Mouse (Mus musculus): Measurements from ENCODE around the gene Hhat. TPM values are rescaled to one million over a fixed set of nuclear protein-coding genes. Genes with fewer than 3 reads are reported as not detected.

The Hhat gene
- polyA plus RNA-seq, 1 experiment = not detected

DNA sequence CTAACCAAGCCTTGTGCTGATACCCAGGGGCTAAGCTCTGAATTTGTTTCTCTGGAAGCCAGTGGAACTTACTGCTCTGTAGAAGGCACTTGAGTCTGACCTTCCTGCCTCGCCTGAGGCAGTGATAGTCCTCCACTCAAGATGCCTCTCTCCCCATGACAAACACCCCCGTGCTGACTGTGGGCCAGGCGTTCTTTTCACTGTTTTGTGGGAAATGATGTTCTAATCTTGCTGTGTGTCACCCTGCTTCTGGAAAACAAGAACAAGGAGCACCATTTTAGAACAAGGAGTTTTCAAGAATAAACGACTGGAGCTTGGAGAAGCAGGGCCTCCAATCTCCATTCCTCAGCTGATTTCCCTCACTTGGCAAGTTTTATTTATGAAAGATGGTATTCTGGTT, 307.3 kb downstream of the Hhat start:
- Histone ChIP-seq H3K27ac (ENCODE audit: insufficient read depth, low read depth, low read length) (no peak overlapping the region), H3K4me3 (ENCODE audit: insufficient read depth, low read depth, low read length) (no peak overlapping the region), H3K4me1 (ENCODE audit: control insufficient read depth, insufficient read depth, low read length) (no peaks in the 10 kb centered on the region)
- TF ChIP-seq POLR2A (IDR thresholded peaks at IDR 0.05; ENCODE audit: insufficient read depth, low read depth, low read length) (no peak), CTCF (IDR thresholded peaks at IDR 0.05; ENCODE audit: insufficient read depth, low read depth, low read length) (no peak)
- WGBS = 54% methylated on average over 4 of the region's 4 CpGs

DNA sequence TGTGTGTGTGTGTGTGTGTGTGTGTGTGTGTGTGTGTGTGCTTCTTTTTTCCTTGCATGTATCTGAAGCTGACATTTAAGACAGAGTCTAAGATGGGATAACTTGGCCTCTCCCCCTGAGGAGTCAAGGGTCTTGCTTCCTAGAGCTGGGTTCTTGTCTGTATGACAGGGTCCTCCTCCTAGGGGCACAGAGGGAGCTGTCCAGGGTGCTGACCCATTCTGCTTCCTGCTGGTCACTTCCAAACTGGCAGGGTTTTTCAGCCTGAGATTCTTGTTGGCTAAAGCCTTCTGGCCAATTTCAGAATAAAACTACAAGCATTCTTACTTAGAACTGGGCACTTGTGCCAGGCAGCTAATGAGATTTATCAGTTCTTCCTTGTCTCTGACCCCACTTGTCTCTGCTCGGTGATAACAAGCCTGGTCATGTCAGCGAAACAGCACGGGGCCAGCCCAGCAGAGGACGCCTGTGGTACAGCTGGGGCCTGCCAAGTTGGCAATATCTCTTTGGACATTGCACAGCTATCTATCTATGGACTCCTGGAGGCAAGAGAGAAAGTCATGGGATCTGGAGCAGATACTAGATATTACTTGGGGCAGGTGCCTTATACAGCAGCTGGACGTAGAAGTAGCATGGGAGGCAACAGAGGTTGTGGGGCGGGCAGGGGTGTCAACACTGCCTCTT, 313.4 kb downstream of the Hhat start:
- WGBS = 83% methylated on average over 6 of the region's 6 CpGs
- H3K4me3 ChIP-seq (ENCODE audit: insufficient read depth, low read depth, low read length) = no peak overlapping the region
- peaks cover 2% of the 10 kb centered on the region; the same call in 1 of the 2 replicates for H3K4me1 ChIP-seq (ENCODE audit: control insufficient read depth, insufficient read depth, low read length)
- H3K27ac ChIP-seq (ENCODE audit: insufficient read depth, low read depth, low read length) = no peak overlapping the region
- TF ChIP-seq POLR2A (IDR thresholded peaks at IDR 0.05; ENCODE audit: insufficient read depth, low read depth, low read length) (no peak), CTCF (IDR thresholded peaks at IDR 0.05; ENCODE audit: insufficient read depth, low read depth, low read length) (no peak)

DNA sequence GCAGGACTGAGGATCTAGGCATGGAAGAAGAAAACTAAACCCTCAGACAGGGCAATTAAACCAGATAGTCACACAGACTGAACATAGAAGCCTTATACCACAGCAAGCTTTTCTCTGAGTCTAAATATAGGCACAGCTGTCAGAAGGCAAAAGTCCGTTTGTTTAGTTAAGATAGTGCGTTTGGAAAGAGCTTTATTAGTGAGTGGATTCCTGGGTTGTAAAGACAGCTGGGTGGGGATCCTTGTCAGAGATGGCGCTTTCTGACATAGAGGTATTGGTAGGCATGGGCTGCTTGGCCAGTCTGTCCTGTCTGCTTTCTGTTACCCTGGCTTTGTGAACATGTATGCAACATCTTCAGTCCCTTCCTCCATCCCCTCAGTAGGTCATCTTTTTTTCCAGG, 314.0 kb downstream of the Hhat start:
- H3K27ac ChIP-seq (ENCODE audit: insufficient read depth, low read depth, low read length) = no peak overlapping the region
- TF ChIP-seq POLR2A (IDR thresholded peaks at IDR 0.05; ENCODE audit: insufficient read depth, low read depth, low read length) (no peak), CTCF (IDR thresholded peaks at IDR 0.05; ENCODE audit: insufficient read depth, low read depth, low read length) (no peak)
- WGBS = 36% methylated on average over 3 of the region's 3 CpGs
- H3K4me3 ChIP-seq (ENCODE audit: insufficient read depth, low read depth, low read length) = no peak overlapping the region
- peaks cover 2% of the 10 kb centered on the region; the same call in 1 of the 2 replicates for H3K4me1 ChIP-seq (ENCODE audit: control insufficient read depth, insufficient read depth, low read length)

DNA sequence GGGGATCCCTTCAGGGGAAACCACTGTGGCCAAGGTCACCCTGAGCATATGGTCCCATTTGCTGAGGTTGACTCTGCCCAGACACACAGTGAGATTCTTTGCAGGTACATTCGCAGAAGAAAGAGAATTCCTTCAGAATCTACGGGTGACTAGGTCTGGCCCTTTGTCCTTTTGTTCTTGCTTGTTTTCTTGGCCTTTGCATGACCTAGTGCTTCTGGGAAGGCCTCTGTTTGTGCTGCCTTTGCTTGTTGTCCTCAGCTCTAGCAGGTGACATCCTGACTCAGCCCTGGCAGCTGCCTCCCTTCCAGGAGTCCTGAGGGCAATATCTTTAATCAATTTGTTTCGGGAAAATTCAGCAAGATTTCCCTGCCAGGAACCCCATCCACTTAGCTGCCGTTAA, 316.0 kb downstream of the Hhat start:
- Histone ChIP-seq H3K4me1 (ENCODE audit: control insufficient read depth, insufficient read depth, low read length) (peaks cover 7% of the 10 kb centered on the region), H3K4me3 (ENCODE audit: insufficient read depth, low read depth, low read length) (no peak overlapping the region), H3K27ac (ENCODE audit: insufficient read depth, low read depth, low read length) (no peak overlapping the region)
- WGBS = 68% methylated on average over 4 of the region's 4 CpGs
- TF ChIP-seq CTCF (IDR thresholded peaks at IDR 0.05; ENCODE audit: insufficient read depth, low read depth, low read length) = no peak
- no peak for TF ChIP-seq POLR2A (IDR thresholded peaks at IDR 0.05; ENCODE audit: insufficient read depth, low read depth, low read length)

DNA sequence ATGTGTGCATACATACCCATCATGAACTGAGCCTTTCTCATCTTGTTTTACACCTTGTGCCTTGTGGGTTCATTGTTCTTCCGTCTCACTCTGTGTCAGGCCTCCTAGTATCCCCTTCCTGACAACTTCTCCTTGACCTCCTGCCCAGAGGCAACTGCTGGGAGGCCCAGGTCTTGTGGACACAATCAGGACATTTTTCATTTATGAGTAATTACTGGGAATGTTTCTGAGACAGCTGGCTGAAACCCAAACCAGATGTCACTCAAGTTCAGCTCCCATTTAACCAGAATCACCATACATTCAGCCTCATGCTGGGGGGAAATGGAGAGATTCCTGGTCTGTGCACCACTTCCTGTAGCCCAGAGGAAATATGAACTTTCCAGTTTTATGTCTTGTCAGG, 316.5 kb downstream of the Hhat start:
- WGBS = 87% methylated on average over 1 of the region's 1 CpGs
- peaks cover 7% of the 10 kb centered on the region for H3K4me1 ChIP-seq (ENCODE audit: control insufficient read depth, insufficient read depth, low read length)
- H3K4me3 ChIP-seq (ENCODE audit: insufficient read depth, low read depth, low read length) = no peak overlapping the region
- no peak overlapping the region for H3K27ac ChIP-seq (ENCODE audit: insufficient read depth, low read depth, low read length)
- TF ChIP-seq CTCF (IDR thresholded peaks at IDR 0.05; ENCODE audit: insufficient read depth, low read depth, low read length) (no peak), POLR2A (IDR thresholded peaks at IDR 0.05; ENCODE audit: insufficient read depth, low read depth, low read length) (no peak)

DNA sequence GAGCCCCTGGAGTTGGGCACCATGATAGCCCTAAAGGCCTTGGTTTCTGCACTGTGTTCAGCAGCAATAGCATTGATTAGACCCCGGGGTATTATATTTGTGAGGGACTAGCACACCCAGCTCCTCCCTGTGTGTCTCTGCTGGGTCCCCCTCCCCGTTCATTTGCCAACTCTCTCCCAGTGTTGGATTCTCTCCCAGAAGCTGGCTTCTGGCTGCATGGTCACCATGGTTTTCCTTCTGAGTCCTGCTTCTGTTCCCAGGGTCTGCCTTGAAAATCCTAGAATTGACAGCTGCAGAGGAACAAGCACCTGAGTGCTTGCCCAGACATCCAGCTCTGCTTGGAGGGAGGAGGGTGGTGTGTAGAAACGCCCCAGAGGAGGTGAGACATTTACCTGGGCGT, 319.3 kb downstream of the Hhat start:
- Histone ChIP-seq H3K4me3 (ENCODE audit: insufficient read depth, low read depth, low read length) (no peak overlapping the region), H3K27ac (ENCODE audit: insufficient read depth, low read depth, low read length) (no peak overlapping the region), H3K4me1 (ENCODE audit: control insufficient read depth, insufficient read depth, low read length) (peaks cover 11% of the 10 kb centered on the region)
- WGBS = 50% methylated on average over 4 of the region's 4 CpGs
- no peak for TF ChIP-seq POLR2A (IDR thresholded peaks at IDR 0.05; ENCODE audit: insufficient read depth, low read depth, low read length)
- TF ChIP-seq CTCF (IDR thresholded peaks at IDR 0.05; ENCODE audit: insufficient read depth, low read depth, low read length) = no peak

DNA sequence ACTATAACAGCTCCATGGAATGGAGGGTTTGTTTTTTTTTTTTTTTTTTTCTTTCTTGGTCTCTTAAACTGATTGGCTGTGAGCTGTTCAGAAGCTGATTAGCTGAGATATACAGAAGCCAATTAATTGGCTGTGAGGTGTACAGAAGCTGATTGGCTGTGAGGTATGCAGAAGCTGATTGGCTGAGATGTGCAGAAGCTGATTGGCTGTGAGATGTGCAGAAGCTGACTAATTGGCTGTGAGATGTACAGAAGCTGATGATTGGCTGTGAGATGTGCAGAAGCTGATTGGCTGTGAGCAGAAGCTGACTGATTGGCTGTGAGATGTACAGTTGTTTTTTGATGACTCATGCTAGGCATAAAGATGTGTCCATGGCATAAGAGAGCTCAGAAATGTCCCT, 320.6 kb downstream of the Hhat start:
- peaks cover 14% of the 10 kb centered on the region for H3K4me1 ChIP-seq (ENCODE audit: control insufficient read depth, insufficient read depth, low read length)
- TF ChIP-seq POLR2A (IDR thresholded peaks at IDR 0.05; ENCODE audit: insufficient read depth, low read depth, low read length) = no peak
- no peak for TF ChIP-seq CTCF (IDR thresholded peaks at IDR 0.05; ENCODE audit: insufficient read depth, low read depth, low read length)
- H3K27ac ChIP-seq (ENCODE audit: insufficient read depth, low read depth, low read length) = no peak overlapping the region
- H3K4me3 ChIP-seq (ENCODE audit: insufficient read depth, low read depth, low read length) = no peak overlapping the region

DNA sequence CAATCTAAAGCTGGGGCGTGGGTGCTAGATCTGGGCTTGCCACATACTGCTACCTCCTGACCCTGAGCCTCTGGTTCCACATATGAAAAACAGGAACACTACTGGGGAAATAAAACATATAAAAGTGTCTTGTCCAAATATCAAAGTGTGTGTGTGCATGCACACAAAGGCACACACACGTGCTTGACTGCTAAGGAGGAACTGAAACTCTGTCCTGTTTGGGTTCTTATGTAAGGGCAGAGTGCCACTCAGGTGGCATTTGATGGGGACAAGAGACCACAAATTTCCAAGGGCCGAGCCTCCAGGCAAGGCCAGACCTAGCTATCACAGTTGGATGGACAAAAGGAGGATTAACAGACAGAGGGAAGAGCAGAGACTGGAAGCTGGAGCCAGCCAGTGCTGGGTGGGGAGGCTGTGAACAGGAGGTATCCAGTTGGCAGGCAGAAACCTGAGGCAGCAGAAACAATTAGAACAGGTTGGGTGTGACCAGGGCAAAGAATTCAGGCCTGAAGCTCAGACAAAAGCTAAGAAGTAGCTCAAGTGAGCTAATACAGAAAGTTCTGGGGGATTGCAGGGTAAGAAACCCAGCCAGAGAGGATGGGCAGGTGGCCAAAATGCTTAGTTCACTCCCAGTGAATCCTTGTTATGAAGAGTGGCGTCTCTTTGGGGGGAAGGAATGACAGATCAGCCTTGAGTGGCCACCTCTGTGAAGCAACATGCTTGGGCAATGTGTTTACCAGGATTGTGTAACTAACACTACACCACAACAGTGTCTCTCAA, 321.3 kb downstream of the Hhat start:
- 75% methylated on average over 4 of the region's 4 CpGs for WGBS
- H3K27ac ChIP-seq (ENCODE audit: insufficient read depth, low read depth, low read length) = no peak overlapping the region
- peaks cover 17% of the 10 kb centered on the region for H3K4me1 ChIP-seq (ENCODE audit: control insufficient read depth, insufficient read depth, low read length)
- no peak for TF ChIP-seq POLR2A (IDR thresholded peaks at IDR 0.05; ENCODE audit: insufficient read depth, low read depth, low read length)
- TF ChIP-seq CTCF (IDR thresholded peaks at IDR 0.05; ENCODE audit: insufficient read depth, low read depth, low read length) = no peak
- no peak overlapping the region for H3K4me3 ChIP-seq (ENCODE audit: insufficient read depth, low read depth, low read length)

DNA sequence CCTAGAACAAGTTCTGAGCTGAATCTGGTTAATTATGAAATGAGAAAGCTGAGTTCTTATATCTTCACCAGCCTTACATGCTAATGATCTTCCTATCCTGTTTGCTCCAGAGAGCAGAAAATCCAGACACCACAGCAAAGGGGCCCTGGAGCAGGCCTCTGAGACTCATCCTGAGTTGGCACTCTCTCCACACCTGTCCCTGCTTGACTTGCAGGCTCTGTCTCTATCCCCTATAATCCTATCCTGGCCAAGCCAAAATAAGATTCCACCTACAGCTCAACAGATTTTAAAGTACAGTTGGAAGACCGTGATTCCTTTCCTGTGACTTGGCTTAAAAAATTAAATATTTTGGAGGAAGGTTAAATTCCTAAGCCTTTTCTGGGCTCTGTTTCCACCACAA, 322.5 kb downstream of the Hhat start:
- 82% methylated on average over 1 of the region's 1 CpGs for WGBS
- no peak overlapping the region for H3K27ac ChIP-seq (ENCODE audit: insufficient read depth, low read depth, low read length)
- peaks cover 26% of the 10 kb centered on the region for H3K4me1 ChIP-seq (ENCODE audit: control insufficient read depth, insufficient read depth, low read length)
- H3K4me3 ChIP-seq (ENCODE audit: insufficient read depth, low read depth, low read length) = no peak overlapping the region
- TF ChIP-seq POLR2A (IDR thresholded peaks at IDR 0.05; ENCODE audit: insufficient read depth, low read depth, low read length) (no peak), CTCF (IDR thresholded peaks at IDR 0.05; ENCODE audit: insufficient read depth, low read depth, low read length) (no peak)

Measured in olfactory bulb, adult 2 months (tissue).